Mouse (Mus musculus): ENCODE results near the gene Daam1.

- TF ChIP-seq TCF12 (IDR thresholded peaks at IDR 0.05; ENCODE audit: insufficient read depth, poor library complexity, severe bottlenecking) (no peak), USF1 (IDR thresholded peaks at IDR 0.05; ENCODE audit: low read depth) (no peak), POLR2A (IDR thresholded peaks at IDR 0.05; ENCODE audit: insufficient read length, low read depth) (no peak), MAX (IDR thresholded peaks at IDR 0.05; ENCODE audit: low read depth) (no peak), E2F4 (IDR thresholded peaks at IDR 0.05; ENCODE audit: insufficient read depth) (no peak), MYOG (IDR thresholded peaks at IDR 0.05; ENCODE audit: control insufficient read depth in 1 of 3, insufficient read depth in 1 of 3, insufficient read length in 2 of 3, low read depth in 2 of 3) (no peak), CEBPB (IDR thresholded peaks at IDR 0.05; ENCODE audit: insufficient read depth, poor library complexity, severe bottlenecking) (no peak), MYOD1 (IDR thresholded peaks at IDR 0.05; ENCODE audit: control insufficient read depth in 1 of 3, insufficient read length in 2 of 3, low read depth in 2 of 3) (no peak), POLR2AphosphoS2 (IDR thresholded peaks at IDR 0.05; ENCODE audit: insufficient read length, low read depth) (no peak), TCF3 (IDR thresholded peaks at IDR 0.05; ENCODE audit: insufficient read length, low read depth) (no peak), REST (IDR thresholded peaks at IDR 0.05; ENCODE audit: insufficient read depth, insufficient read length) (no peak)
Measured at GRCm38 (mm10) chr12:71842588-71842987, 11.7 kb downstream of the Daam1 start.
